Mouse (Mus musculus) embryonic facial prominence, embryonic 14.5 days (tissue): ENCODE measurements at regions not wholly inside any gene's neighbourhood (a gene's known extent, or its start where the extent isn't known, plus 50 kb on each side); places are given as distances from the start of the nearest gene placed in this dataset.

Experiments
- ATAC-seq: fragments of 200-750 bp; cut with Nextera tagmentation; 2 replicates; pipeline ENCODE4 v1.8.0; 2017; ENCODE audit warnings: low read depth, moderate number of reproducible peaks, moderate TSS enrichment
- DNase-seq: peaks from one replicate; pipeline ENCODE4 v3.0.0-alpha.2; 2015; ENCODE audit warnings: low spot score
- H3K27ac ChIP-seq: fragments of 300-500 bp; sonication (generic); replicated peaks from 2 replicates; pipeline ENCODE4 v1.5.1; 2014; ENCODE audit warnings: low read depth, mild to moderate bottlenecking, low read length, moderate library complexity
- H3K27me3 ChIP-seq: fragments of 300-500 bp; sonication (generic); replicated peaks from 2 replicates; pipeline ENCODE4 v1.6.1; 2014; ENCODE audit warnings: low read length; ENCODE audit not compliant: control insufficient read depth, insufficient read depth
- H3K36me3 ChIP-seq: fragments of 300-500 bp; sonication (generic); 2 replicates; pipeline ENCODE4 v1.6.1; 2014; ENCODE audit warnings: low read length, mixed read lengths; ENCODE audit not compliant: control insufficient read depth, insufficient read depth
- H3K4me1 ChIP-seq: fragments of 300-500 bp; sonication (generic); 2 replicates; pipeline ENCODE4 v1.6.1; 2014; ENCODE audit warnings: antibody characterized with exemption, low read length; ENCODE audit not compliant: control insufficient read depth, insufficient read depth
- H3K4me2 ChIP-seq: fragments of 300-500 bp; sonication (generic); 2 replicates; pipeline ENCODE4 v1.6.1; 2014; ENCODE audit warnings: low read depth, mild to moderate bottlenecking, low read length, moderate library complexity, mixed read lengths
- H3K4me3 ChIP-seq: fragments of 300-500 bp; sonication (generic); 2 replicates; pipeline ENCODE4 v1.5.1; 2014; ENCODE audit warnings: low read depth, mild to moderate bottlenecking, low read length
- H3K9ac ChIP-seq: fragments of 300-500 bp; sonication (generic); 2 replicates; pipeline ENCODE4 v1.6.1; 2014; ENCODE audit warnings: low read depth, mild to moderate bottlenecking, low read length, moderate library complexity, mixed read lengths
- H3K9me3 ChIP-seq: fragments of 300-500 bp; sonication (generic); 2 replicates; pipeline ENCODE4 v1.6.1; 2016; ENCODE audit warnings: low read length; ENCODE audit not compliant: control insufficient read depth
- WGBS: fragments of 180-500 bp; shearing (Covaris S2); extraction: QIAGEN DNeasy Blood & Tissue Kit; methylation state at CpG from one replicate; pipeline ENCODE4 v1.1.7; 2014; 5-methylcytosine and 5-hydroxymethylcytosine counted together

DNA sequence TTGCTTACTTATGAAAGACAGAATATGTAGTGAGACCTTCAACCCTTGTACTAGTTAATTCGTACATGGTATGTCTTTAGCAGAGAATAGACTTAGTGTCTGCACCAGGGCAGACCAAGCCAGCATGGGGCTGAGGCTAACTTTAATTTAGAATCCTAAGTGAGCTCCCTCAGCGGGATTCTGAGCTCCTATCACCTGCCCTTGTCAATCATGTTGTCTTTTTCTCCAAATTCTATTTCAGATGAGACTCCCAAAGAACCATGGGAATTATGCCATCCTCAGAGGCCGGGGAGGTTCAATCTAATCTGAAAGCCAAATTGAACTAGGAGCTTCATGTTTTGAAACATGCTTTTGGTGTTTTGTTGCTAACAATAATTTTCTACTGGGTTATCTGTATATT lies 553.8 kb upstream of the Mpdz start:
- no peaks in the 10 kb centered on the region for H3K27me3 ChIP-seq
- no peak overlapping the region for H3K27ac ChIP-seq
- H3K4me3 ChIP-seq: no peak overlapping the region
- DNase-seq (peak; percentile 31), ATAC-seq (no peak)
- H3K36me3 ChIP-seq: no peaks in the 10 kb centered on the region
- WGBS: 73% methylated on average over 3 of the region's 3 CpGs
- H3K4me2 ChIP-seq: no peak overlapping the region
- H3K9me3 ChIP-seq: no peaks in the 10 kb centered on the region
- H3K9ac ChIP-seq: no peak overlapping the region
- peaks cover 23% of the 10 kb centered on the region for H3K4me1 ChIP-seq

DNA sequence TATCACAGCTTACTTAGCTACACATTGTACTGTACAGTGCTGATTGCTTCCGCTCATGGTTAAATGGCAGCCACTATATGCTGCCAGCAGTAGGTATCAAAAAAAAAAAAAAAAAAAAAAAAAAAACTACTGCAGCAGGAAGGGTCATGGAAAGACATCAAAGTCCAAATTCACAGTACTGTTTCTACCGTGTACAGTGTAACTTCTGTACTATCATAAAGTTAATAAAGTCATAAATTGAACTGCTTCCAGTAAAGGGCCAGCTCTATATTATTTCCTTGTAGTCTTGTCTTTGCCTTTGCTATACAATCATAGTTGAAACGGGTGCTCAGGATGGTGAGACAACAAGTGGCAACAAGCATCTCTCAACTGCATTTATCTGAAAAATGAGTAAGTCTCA lies 552.6 kb upstream of the Mpdz start:
- Histone ChIP-seq H3K4me1 (peaks cover 12% of the 10 kb centered on the region), H3K9me3 (no peaks in the 10 kb centered on the region), H3K27ac (no peak overlapping the region), H3K9ac (no peak overlapping the region), H3K4me3 (no peak overlapping the region), H3K36me3 (no peaks in the 10 kb centered on the region), H3K27me3 (no peaks in the 10 kb centered on the region), H3K4me2 (no peak overlapping the region)
- DNase-seq (no peak), ATAC-seq (no peak)
- 83% methylated on average over 3 of the region's 3 CpGs for WGBS

DNA sequence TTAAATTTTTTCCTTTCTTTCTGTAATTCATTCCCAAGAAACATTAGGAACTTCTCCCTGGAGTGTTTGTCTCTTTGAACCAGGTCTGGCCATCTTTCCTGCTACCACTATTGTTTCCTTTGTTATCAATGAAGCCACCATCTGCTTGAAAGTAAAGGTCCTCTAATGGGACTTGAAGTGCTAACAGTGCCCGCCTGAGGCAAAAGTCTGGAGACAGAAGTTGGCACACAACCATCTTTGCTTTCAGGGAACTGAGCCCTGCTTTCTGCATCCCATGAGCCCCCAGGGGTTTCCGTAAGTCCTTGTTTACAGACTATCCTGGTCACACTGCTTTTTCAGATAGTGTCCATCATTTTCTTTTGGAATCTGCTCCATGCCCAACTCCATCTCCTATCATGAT lies 546.2 kb upstream of the Mpdz start:
- Histone ChIP-seq H3K4me3 (no peak overlapping the region), H3K4me1 (no peaks in the 10 kb centered on the region), H3K36me3 (no peaks in the 10 kb centered on the region), H3K27me3 (no peaks in the 10 kb centered on the region), H3K9me3 (no peaks in the 10 kb centered on the region), H3K27ac (no peak overlapping the region), H3K4me2 (no peak overlapping the region), H3K9ac (no peak overlapping the region)
- 88% methylated on average over 2 of the region's 2 CpGs for WGBS
- ATAC-seq: no peak
- DNase-seq: no peak

DNA sequence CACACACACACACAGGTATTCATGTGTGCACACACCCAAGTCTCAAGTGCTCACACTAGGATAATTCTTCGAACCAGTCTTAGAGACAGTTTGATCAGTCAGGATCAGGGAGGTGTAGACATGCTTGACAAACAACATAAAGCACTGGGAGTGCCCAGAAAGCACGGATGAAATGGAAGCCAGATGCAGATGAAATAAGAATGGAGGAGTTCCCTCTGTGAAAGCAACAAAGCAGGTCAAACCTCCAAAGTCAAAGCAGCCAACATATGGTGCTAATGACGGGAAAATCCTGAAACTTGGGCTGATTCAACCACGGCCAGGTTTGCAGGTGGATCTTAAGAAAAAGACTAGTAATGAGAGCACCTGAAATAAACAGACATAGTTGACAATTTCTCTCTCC lies 544.0 kb upstream of the Mpdz start:
- H3K4me3 ChIP-seq: no peak overlapping the region
- no peak overlapping the region for H3K9ac ChIP-seq
- H3K4me1 ChIP-seq: no peaks in the 10 kb centered on the region
- H3K9me3 ChIP-seq: no peaks in the 10 kb centered on the region
- 37% methylated on average over 4 of the region's 4 CpGs for WGBS
- no peak overlapping the region for H3K27ac ChIP-seq
- H3K27me3 ChIP-seq: no peaks in the 10 kb centered on the region
- no peaks in the 10 kb centered on the region for H3K36me3 ChIP-seq
- ATAC-seq: no peak
- DNase-seq: peak; percentile 62
- H3K4me2 ChIP-seq: no peak overlapping the region

DNA sequence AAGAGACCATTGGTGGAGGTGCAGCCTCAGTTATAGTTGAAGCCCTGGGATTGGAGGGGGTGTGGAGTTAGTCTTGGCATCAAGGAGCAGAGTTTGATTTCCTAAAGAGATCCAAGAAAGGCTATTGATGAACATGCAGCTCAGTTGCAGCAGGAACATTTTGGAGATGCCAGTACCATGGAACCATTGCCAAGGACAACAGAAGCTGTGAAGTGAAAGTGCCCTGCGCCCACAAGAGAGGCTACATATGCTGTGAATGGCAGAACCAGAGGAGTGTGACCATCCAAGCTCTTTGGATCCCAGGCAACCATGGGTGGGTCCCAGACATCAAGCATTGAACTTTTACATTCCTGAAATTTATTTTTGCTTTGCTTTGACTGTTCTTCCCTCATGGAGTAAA lies 539.2 kb upstream of the Mpdz start:
- no peak for ATAC-seq
- H3K36me3 ChIP-seq: no peaks in the 10 kb centered on the region
- no peak for DNase-seq
- H3K27ac ChIP-seq: no peak overlapping the region
- H3K9ac ChIP-seq: no peak overlapping the region
- 96% methylated on average over 1 of the region's 1 CpGs for WGBS
- no peak overlapping the region for H3K4me2 ChIP-seq
- H3K4me1 ChIP-seq: no peaks in the 10 kb centered on the region
- no peaks in the 10 kb centered on the region for H3K27me3 ChIP-seq
- H3K9me3 ChIP-seq: no peaks in the 10 kb centered on the region
- no peak overlapping the region for H3K4me3 ChIP-seq

DNA sequence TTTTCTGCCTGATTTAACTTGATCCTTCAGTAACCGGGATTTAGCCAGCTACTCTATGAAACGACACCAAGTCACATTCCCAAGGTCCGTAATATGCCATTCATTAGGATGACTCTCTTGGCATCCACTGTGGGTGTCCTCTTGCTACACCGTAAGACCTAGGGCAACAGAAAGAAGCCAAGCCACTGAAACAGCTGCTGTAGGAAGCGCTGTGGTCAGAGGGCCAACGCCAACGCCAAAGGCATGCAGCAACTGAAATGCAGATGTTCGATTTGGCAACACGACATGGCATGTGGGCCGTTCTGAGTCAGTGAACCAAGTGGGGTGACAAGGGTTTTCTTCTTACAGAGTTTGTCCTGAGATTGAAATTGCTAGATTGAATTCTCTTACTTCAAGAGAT lies 527.9 kb upstream of the Mpdz start:
- H3K4me1 ChIP-seq: peaks cover 5% of the 10 kb centered on the region
- H3K9me3 ChIP-seq: no peaks in the 10 kb centered on the region
- no peak overlapping the region for H3K27ac ChIP-seq
- no peak overlapping the region for H3K9ac ChIP-seq
- ATAC-seq (no peak), DNase-seq (peak; percentile 67)
- H3K27me3 ChIP-seq: no peaks in the 10 kb centered on the region
- H3K4me2 ChIP-seq: no peak overlapping the region
- WGBS: 52% methylated on average over 10 of the region's 10 CpGs
- H3K4me3 ChIP-seq: no peak overlapping the region
- no peaks in the 10 kb centered on the region for H3K36me3 ChIP-seq

DNA sequence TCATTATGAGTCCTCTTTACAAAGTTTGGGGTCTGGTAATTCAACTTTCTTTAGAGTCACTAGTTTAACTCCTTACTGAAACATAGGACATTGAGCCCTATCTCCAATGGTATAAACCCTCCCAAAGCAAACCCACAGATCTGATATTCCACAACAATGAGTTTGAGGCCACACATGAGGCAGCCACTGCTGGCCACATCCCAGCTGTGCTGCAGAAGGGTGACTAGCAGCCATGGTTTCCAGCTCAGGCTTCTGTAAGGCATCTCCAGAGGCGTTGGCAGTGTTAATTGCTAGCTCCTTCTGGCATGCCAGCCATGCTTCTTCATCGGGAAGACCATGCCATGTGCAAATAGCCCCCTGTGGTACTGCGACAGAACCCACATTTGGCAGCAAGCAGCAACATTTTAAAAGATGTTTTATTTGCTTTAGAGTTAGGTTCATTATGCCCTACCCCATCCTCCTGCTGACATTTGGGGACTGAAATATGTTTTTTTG lies 527.1 kb upstream of the Mpdz start:
- Histone ChIP-seq H3K27ac (no peak overlapping the region), H3K4me2 (no peak overlapping the region), H3K36me3 (no peaks in the 10 kb centered on the region), H3K9me3 (no peaks in the 10 kb centered on the region), H3K4me3 (no peak overlapping the region), H3K27me3 (no peaks in the 10 kb centered on the region), H3K4me1 (peaks cover 5% of the 10 kb centered on the region), H3K9ac (no peak overlapping the region)
- 62% methylated on average over 3 of the region's 3 CpGs for WGBS
- DNase-seq: peak; percentile 9
- ATAC-seq: no peak

DNA sequence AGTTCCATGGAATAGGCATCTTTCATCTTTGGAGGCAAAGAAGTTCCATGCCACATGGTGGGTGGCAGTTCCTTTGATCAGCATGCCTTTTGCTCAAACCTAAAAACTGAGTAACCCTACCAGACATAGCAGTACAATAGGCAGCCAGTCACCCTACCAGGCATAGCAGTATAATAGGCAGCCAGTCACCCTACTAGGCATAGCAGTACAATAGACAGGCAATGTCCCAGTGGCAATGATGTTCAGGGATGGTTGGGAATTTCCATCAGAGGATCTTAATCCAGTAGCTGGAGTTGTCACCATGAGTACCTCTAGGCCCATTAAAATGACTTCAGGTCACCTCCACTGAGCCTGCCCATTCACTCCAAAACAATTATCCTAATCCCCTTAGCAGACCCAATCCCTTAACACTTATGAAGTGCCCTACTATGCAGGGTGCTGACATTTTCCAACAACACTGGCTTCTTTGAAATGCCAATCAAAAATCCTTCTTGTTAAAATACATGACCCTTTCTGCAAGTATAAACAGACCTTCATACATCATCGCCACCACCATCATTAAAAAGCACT lies 523.5 kb upstream of the Mpdz start:
- 0 out of 2 replicates have a peak, but pooled peaks cover 4% of the 10 kb centered on the region for H3K9me3 ChIP-seq
- no peak overlapping the region for H3K9ac ChIP-seq
- no peak overlapping the region for H3K4me2 ChIP-seq
- H3K27ac ChIP-seq: no peak overlapping the region
- H3K36me3 ChIP-seq: no peaks in the 10 kb centered on the region
- H3K4me1 ChIP-seq: peaks cover 5% of the 10 kb centered on the region
- DNase-seq: no peak
- WGBS: 75% methylated on average over 1 of the region's 1 CpGs
- no peaks in the 10 kb centered on the region for H3K27me3 ChIP-seq
- ATAC-seq: no peak
- no peak overlapping the region for H3K4me3 ChIP-seq

DNA sequence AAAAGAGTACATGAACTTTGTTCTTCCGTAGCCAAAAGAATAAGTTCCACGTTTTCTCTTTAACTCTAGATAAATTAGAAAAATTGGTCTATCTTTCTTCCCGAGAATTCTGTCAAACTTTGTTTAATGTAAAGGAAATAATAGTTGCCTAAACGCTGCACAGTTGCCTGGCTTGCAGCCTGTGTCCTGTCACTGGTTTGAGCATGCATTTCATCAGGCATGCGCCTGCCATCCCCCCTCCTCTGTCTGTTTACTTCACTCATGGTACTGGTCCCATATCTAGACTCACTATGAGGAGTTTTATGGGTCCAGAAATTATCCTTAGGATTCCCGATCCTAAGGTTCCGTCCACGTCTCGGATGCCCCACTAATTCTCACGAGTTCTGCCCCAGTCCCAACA lies 520.5 kb upstream of the Mpdz start:
- H3K36me3 ChIP-seq: no peaks in the 10 kb centered on the region
- no peak for ATAC-seq
- 73% methylated on average over 10 of the region's 10 CpGs for WGBS
- no peaks in the 10 kb centered on the region for H3K4me1 ChIP-seq
- no peak overlapping the region for H3K4me2 ChIP-seq
- H3K4me3 ChIP-seq: no peak overlapping the region
- peak; percentile 43 for DNase-seq
- H3K27me3 ChIP-seq: no peaks in the 10 kb centered on the region
- no peak overlapping the region for H3K9ac ChIP-seq
- no peak overlapping the region for H3K27ac ChIP-seq
- H3K9me3 ChIP-seq: 0 out of 2 replicates have a peak, but pooled peaks cover 4% of the 10 kb centered on the region
